Mouse (Mus musculus): ENCODE measurements around the gene Gm6040. TPM values are rescaled to one million over a fixed set of nuclear protein-coding genes. Genes with fewer than 3 reads are reported as not detected.

Gm6040 gene
- not detected in 2 replicates for polyA plus RNA-seq (2012)

DNA sequence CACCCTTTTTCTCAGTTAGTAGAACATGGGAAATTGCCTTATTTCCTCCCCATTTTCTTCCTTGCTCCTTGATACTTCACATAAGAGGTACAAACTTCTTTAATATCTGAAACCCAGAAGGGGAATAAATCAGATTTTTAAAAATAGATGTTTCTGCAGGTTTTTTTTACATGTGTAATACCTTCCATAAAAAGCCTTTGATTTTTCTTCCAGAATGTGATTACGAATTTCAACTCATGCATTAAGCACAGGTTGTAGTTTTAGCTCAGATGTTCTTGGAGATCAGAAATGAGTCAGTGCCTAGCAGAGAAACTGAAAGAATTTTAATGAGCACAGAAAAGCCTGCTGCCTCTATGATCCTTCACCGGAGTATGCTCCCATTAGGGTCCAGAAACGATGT is at the start of gene Gm6040:
Gene Gm6040 (minus strand): TSS at position 101 of the 400 bp plus-strand sequence.
- TF ChIP-seq GATA1 (IDR thresholded peaks at IDR 0.05; ENCODE audit: low read length), result no peak

DNA sequence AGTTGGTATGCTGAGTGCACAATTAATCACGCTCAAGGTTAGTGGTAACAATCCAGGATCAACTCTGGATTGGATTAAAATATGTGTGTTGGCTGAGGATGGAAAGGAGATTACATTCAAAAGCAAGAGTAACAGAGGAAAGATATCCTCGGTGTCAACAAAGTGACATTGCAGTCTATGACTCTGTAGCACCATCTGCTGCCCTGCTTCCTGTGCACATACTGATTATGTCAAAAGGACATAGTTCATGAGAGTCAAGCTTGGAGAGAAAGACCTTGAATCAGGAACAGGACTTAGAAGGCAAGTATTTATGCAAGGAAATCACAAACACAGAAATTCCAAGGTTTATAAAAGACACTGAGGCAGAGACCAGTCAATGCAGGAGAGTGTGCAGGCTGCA is 42.7 kb upstream of the Gm6040 start:
- no peak for TF ChIP-seq GATA1 (IDR thresholded peaks at IDR 0.05; ENCODE audit: low read length)

DNA sequence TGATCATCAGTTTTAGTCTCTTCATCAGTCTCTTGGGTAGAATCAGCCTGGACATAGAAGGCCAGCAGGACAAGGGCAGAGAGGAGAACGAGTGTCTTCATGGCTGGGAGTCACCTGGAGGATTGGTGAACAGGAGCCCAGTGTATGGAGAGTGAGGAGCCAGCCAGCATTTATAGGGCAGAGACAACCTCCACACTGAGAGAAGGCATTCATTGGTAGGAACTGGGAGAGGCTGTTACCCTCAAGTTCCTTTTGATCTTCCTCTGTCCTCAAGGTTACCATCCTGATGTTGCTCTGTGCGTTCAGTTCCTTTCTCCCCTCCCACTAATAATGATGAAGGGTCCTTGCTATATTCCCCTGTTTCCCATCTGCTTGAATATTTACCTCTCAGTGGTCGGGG is 22.7 kb upstream of the Gm6040 start, which contains the start of gene AY761185:
Gene AY761185 (minus strand): TSS at position 101 of the 400 bp plus-strand sequence.
- TF ChIP-seq GATA1 (IDR thresholded peaks at IDR 0.05; ENCODE audit: low read length), result no peak

DNA sequence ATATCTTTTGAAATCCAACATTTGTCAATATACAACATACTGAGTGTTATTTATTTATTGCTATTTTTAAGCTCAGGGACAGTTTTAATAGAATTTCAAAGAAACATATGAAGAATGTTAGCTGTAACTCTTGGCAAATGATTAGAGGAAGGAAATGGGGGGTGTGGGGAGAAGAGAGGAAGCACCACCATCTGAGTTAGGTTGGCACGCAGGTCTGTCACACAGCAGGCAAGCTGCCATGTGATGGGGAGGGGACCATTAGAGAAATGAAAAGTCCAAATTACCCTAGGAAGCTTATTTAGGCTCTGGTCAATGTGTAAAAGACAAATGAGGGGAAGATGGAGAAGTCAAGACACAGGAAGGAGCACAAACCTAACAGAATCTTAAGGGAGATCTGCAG is 9.6 kb downstream of the Gm6040 start:
- no peak for TF ChIP-seq GATA1 (IDR thresholded peaks at IDR 0.05; ENCODE audit: low read length)

DNA sequence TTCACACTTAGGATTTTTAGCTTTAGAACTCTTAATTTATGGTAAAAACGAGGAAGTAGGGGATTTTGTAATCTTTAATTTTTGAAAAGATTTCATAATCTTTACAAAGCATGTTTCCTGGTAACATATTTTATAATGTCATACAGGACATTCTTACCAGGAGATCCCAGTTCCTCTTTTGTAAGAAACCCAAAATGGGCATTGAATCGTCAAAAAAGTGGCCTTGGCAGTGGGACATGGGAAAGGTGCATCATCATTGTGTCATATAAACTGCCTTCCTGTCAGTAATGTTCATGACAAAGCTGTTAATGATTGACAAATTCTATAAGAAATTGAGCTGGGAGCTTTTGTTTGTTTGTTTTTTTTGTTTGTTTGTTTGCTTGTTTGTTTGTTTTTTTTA is 13.6 kb downstream of the Gm6040 start:
- TF ChIP-seq GATA1 (IDR thresholded peaks at IDR 0.05; ENCODE audit: low read length), result no peak

DNA sequence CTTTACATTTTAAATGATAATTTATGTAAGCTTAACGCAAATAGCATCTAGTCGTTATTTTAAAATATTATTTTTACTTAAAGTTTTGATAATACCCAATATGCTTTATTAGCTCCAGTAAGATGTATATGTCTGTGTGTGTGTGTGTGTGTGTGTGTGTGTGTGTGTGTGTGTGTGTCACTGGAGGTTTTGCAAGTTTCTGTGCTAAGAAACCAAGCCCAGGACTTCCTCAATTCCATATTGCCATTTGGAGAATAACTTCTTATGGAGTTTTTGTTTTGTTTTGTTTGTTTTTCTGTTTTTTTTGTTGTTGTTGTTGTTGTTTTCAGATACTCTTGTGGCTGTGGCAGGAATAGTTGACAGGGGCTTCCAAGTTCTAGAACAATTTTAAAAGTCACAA is 14.8 kb downstream of the Gm6040 start:
- no peak for TF ChIP-seq GATA1 (IDR thresholded peaks at IDR 0.05; ENCODE audit: low read length)

DNA sequence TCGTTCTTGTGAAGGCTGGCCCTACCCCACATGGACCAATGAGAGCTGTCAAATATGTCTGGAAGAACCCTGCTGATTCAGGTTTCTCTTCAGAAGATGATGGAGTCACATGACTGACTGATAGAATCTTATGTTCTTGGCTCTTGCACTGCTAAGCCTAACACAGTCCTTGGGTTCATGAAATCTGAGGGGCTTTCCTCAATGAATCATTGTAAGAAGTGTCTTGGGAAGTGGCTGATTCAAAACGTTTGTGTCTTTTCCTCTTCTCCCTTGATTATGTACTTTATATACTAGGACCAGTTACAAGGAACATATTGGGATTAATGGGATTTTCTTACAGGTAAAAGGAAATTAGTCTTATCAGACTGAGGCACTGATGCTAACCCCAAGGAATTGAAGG is 19.3 kb downstream of the Gm6040 start, which contains the start of gene Gm15056:
Gene Gm15056 (minus strand): TSS at position 101 of the 400 bp plus-strand sequence.
- no peak for TF ChIP-seq GATA1 (IDR thresholded peaks at IDR 0.05; ENCODE audit: low read length)

DNA sequence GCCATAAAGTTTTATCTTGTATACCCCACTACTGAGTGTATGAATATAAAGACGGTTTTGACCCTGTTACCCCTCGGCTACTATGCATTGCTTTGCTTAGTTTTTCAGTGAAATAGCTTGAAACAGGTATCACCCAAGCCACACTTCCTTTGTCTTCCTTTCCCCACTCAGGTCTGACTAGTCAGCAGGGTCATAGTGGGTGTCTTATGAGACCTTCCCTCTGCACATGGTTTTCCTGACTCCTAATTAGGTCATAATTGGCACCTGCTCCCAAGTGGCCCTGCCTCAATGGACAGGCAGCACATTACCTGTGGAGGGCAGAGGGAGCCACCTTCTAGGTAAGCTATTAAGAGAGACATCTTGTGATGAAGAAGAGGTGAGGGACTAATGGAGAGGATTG is 29.5 kb downstream of the Gm6040 start, which contains the start of gene Defb33:
Gene Defb33 (plus strand): TSS at position 301 of the 400 bp plus-strand sequence.
- TF ChIP-seq GATA1 (IDR thresholded peaks at IDR 0.05; ENCODE audit: low read length), result no peak

DNA sequence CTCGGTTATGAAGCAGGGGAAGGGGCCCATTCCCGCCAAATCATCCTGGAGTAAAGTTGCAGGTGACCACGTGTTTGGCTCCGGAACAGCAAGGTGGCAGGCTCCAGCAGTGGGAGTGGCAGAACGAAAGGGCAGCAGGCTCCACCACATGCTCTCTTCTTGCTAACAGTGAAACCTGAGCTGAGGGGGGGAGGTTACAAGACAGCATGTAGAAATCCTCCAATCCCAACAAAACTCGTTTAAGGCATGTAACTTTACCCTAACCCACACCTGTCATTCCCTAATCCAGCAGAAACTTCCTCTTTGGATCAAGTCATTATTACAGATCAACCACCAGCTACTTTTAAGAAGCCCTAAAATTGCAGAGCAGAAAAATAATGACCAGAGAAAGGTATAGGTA is 47.3 kb downstream of the Gm6040 start:
- no peak for TF ChIP-seq GATA1 (IDR thresholded peaks at IDR 0.05; ENCODE audit: low read length)

Other genes with a start within 250 kb of the Gm6040 start
- gene Defb33, start 29.4 kb downstream of the Gm6040 start, polyA plus RNA-seq (2012), result not detected in 2 replicates
- not detected in 2 replicates for gene Gm15056, start 19.4 kb downstream of the Gm6040 start, polyA plus RNA-seq (2012)
- gene AY761185, start 22.6 kb upstream of the Gm6040 start, polyA plus RNA-seq (2012), result not detected in 2 replicates
- not detected in 2 replicates for gene Defa21, start 103.5 kb upstream of the Gm6040 start, polyA plus RNA-seq (2012)
- gene Defa23, start 133.0 kb upstream of the Gm6040 start, polyA plus RNA-seq (2012), result not detected in 2 replicates
- not detected in 2 replicates for gene Defa35, start 143.0 kb upstream of the Gm6040 start, polyA plus RNA-seq (2012)
- not detected in 2 replicates for gene Defa25, start 162.4 kb upstream of the Gm6040 start, polyA plus RNA-seq (2012)
- gene Gm14851, start 174.0 kb upstream of the Gm6040 start, polyA plus RNA-seq (2012), result not detected in 2 replicates
- gene Defa30, start 212.6 kb upstream of the Gm6040 start, polyA plus RNA-seq (2012), result not detected in 2 replicates
- not detected in 2 replicates for gene Defa22, start 240.2 kb upstream of the Gm6040 start, polyA plus RNA-seq (2012)

All from G1E-ER4 (cell line).